Comparison of ENCODE assay signal across 20 mouse cellular contexts in the genomic region with DNA sequence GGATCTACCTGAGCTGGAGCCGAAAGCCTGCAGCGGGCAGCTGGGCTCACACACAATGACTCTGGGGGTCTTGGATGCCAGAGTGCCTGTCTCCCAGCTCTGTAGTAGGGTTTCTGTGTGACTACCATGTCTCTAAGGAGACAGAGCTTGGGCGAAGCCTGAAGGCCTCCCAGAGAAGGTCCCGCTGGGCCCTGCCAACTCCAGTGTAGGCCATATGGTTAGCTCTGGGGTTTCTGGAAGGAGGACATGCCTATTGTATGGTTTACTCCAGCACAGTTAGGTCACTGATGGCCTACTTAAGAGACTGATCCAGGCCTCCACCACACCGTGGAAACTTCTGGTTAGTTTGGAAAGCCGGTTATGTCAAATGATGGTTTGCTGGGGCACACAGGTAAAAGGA. TPM values are rescaled to one million over a fixed set of nuclear protein-coding genes. Genes with fewer than 3 reads are reported as not detected.
DNase-seq lines count a peak whose midpoint lies in the region; ATAC-seq and TF ChIP-seq lines count a peak whose summit lies in the region.
"Had no signal": no experiment of that assay in that cellular context is flagged by ENCODE, and none has a peak within 500 bp of the region (broad histone marks: within the 10 kb centered on the region; RNA-seq: fewer than 3 reads in every experiment).

No protein-coding gene starts in this region.

- no peak overlapping the region for H3K4me2 ChIP-seq in forebrain, embryonic 16.5 days (ENCODE audit: low read length)
- H3K4me2 ChIP-seq: heart, embryonic 11.5 days; hindbrain, embryonic 12.5 days; hindbrain, embryonic 15.5 days; kidney, embryonic 15.5 days had no signal

- H3K9me3 ChIP-seq in heart, embryonic 10.5 days, result no peaks in the 10 kb centered on the region
- H3K9me3 ChIP-seq in forebrain, embryonic 16.5 days (ENCODE audit: control insufficient read depth, low read length), result no peaks in the 10 kb centered on the region
- H3K9me3 ChIP-seq: hindbrain, embryonic 15.5 days; kidney, embryonic 15.5 days had no signal

- no peak for DNase-seq in cerebellum, postnatal 4 days (ENCODE audit: low spot score in 2 of 2)
- DNase-seq in brain, adult 2 months (ENCODE audit: low read depth, low spot score), result peak; percentile 85
- DNase-seq in cerebellum, adult 2 months, result peak; percentile 71 to 80
- peak; percentile 83 for DNase-seq in cerebellum, adult 9-11 months
- DNase-seq in heart, embryonic 10.5 days (ENCODE audit: low spot score), result no peak
- DNase-seq in thymus, adult 2 months, result no peak
- DNase-seq: adrenal gland, postnatal 10 days; adrenal gland, postnatal 36 days; gastrocnemius, postnatal 25 days; heart, adult 2 months; kidney, adult 8-10 months had no signal

- WGBS in cerebellum, adult 2 months, result 41% methylated on average over 6 of the region's 6 CpGs
- WGBS in heart, embryonic 10.5 days, result 92% methylated on average over 6 of the region's 6 CpGs
- 97% methylated on average over 6 of the region's 6 CpGs for WGBS in thymus, adult 2 months
- 100% methylated on average over 6 of the region's 6 CpGs for WGBS in forebrain, embryonic 16.5 days

- H3K4me3 ChIP-seq in cerebellum, adult 2 months (replicated peaks; ENCODE audit: insufficient read depth, low read depth, low read length), result no peak overlapping the region
- H3K4me3 ChIP-seq in heart, embryonic 10.5 days, result no peak overlapping the region
- H3K4me3 ChIP-seq in thymus, adult 2 months (ENCODE audit: control insufficient read depth, insufficient read depth, low read length), result no peak overlapping the region
- H3K4me3 ChIP-seq in forebrain, embryonic 16.5 days (replicated peaks; ENCODE audit: low read length), result no peak overlapping the region
- H3K4me3 ChIP-seq: forebrain, embryonic 10.5 days; heart, adult 2 months; hindbrain, embryonic 12.5 days; hindbrain, embryonic 15.5 days; kidney, embryonic 15.5 days had no signal

- ATAC-seq in cerebellum, adult (ENCODE audit: insufficient number of reproducible peaks, low FRiP score, low TSS enrichment), result peak; percentile 71; the same call in 1 of the 2 replicates
- no peak for ATAC-seq in forebrain, embryonic 16.5 days
- ATAC-seq: forebrain, embryonic 14.5 days; intestine, postnatal 0 days had no signal

- peaks cover 36% of the 10 kb centered on the region for H3K4me1 ChIP-seq in cerebellum, adult 2 months (ENCODE audit: control insufficient read depth, insufficient read depth, low read length)
- peaks cover 53% of the 10 kb centered on the region for H3K4me1 ChIP-seq in heart, embryonic 10.5 days
- H3K4me1 ChIP-seq in thymus, adult 2 months (replicated peaks; ENCODE audit: control insufficient read depth, insufficient read depth, low read length), result peaks cover 27% of the 10 kb centered on the region
- H3K4me1 ChIP-seq in forebrain, embryonic 16.5 days (replicated peaks; ENCODE audit: control insufficient read depth, insufficient read depth, low read length), result peaks cover 8% of the 10 kb centered on the region; the same call in 1 of the 2 replicates

- TF ChIP-seq POLR2A in cerebellum, adult 2 months (IDR thresholded peaks at IDR 0.05; ENCODE audit: borderline replicate concordance, insufficient read depth, low read length), result no peak
- TF ChIP-seq POLR2A in thymus, adult 2 months (IDR thresholded peaks at IDR 0.05; ENCODE audit: control insufficient read depth, extremely low read depth, insufficient read depth, low read length, poor library complexity), result no peak

- H3K36me3 ChIP-seq in heart, embryonic 10.5 days, result no peaks in the 10 kb centered on the region
- no peaks in the 10 kb centered on the region for H3K36me3 ChIP-seq in thymus, adult 2 months (ENCODE audit: control insufficient read depth, insufficient read depth, low read length)
- no peaks in the 10 kb centered on the region for H3K36me3 ChIP-seq in forebrain, embryonic 16.5 days (ENCODE audit: control insufficient read depth, insufficient read depth)
- H3K36me3 ChIP-seq: forebrain, embryonic 10.5 days; hindbrain, embryonic 12.5 days; hindbrain, embryonic 15.5 days; kidney, embryonic 15.5 days had no signal

- peak overlapping the region; percentile 53 for H3K27ac ChIP-seq in cerebellum, adult 2 months (ENCODE audit: insufficient read depth, low read length)
- H3K27ac ChIP-seq in heart, embryonic 10.5 days, result no peak overlapping the region
- no peak overlapping the region for H3K27ac ChIP-seq in thymus, adult 2 months (ENCODE audit: control insufficient read depth, insufficient read depth, low read length)
- H3K27ac ChIP-seq in forebrain, embryonic 16.5 days (ENCODE audit: low read length), result no peak overlapping the region
- H3K27ac ChIP-seq: forebrain, embryonic 10.5 days; heart, adult 2 months; hindbrain, embryonic 12.5 days; hindbrain, embryonic 15.5 days; kidney, embryonic 15.5 days had no signal

- TF ChIP-seq CTCF in cerebellum, adult 2 months (IDR thresholded peaks at IDR 0.05; ENCODE audit: borderline replicate concordance, insufficient read depth, low read depth, low read length), result no peak
- TF ChIP-seq CTCF in thymus, adult 2 months (IDR thresholded peaks at IDR 0.05; ENCODE audit: borderline replicate concordance, control insufficient read depth, extremely low read depth, insufficient read depth, low read length, poor library complexity), result no peak

- no peak overlapping the region for H3K9ac ChIP-seq in forebrain, embryonic 16.5 days (replicated peaks; ENCODE audit: low read depth, low read length)
- H3K9ac ChIP-seq: hindbrain, embryonic 12.5 days; hindbrain, embryonic 15.5 days; kidney, embryonic 15.5 days had no signal

- no peaks in the 10 kb centered on the region for H3K27me3 ChIP-seq in cerebellum, adult 2 months (ENCODE audit: control insufficient read depth, insufficient read depth, low read length)
- H3K27me3 ChIP-seq in heart, embryonic 10.5 days (ENCODE audit: insufficient read depth, poor library complexity, severe bottlenecking), result no peaks in the 10 kb centered on the region
- H3K27me3 ChIP-seq in thymus, adult 2 months (ENCODE audit: control insufficient read depth, insufficient read depth, low read length), result no peaks in the 10 kb centered on the region
- H3K27me3 ChIP-seq in forebrain, embryonic 16.5 days (replicated peaks; ENCODE audit: control insufficient read depth, insufficient read depth, low read length), result no peaks in the 10 kb centered on the region
- H3K27me3 ChIP-seq: hindbrain, embryonic 12.5 days; hindbrain, embryonic 15.5 days; kidney, embryonic 15.5 days had no signal

RNA-seq across cellular contexts. Expression of gene Dnah17, which starts 7.9 kb away (rescaled TPM):
- 0.03 and 0.07 TPM in 2 replicates for polyA plus RNA-seq in cerebellum, adult 2 months (2012; rRNA removed)
- 0.12 and 0.14 TPM in 2 replicates for polyA plus RNA-seq in heart, embryonic 10.5 days (2016; fragmentation: Nextera tagmentation; extraction: Ambion mirVana)
- polyA plus RNA-seq in thymus, adult 2 months (2012; rRNA removed), result 1.8 and 2.3 TPM in 2 replicates
- polyA plus RNA-seq in forebrain, embryonic 16.5 days (2015; fragmentation: Nextera tagmentation; extraction: Ambion mirVana), result 0.22 and 0.37 TPM in 2 replicates

Comparison
In these comparisons a context has a peak if more than half of its experiments do, and no peak if none do; other contexts are left out.
1. DNase-seq: peak in brain, adult 2 months (single experiment), cerebellum, adult 2 months (2 of 2) and cerebellum, adult 9-11 months (single experiment); none in cerebellum, postnatal 4 days (0 of 2), heart, embryonic 10.5 days (single experiment) and thymus, adult 2 months (single experiment).